ENCODE assay signal across 8 mouse cellular contexts in genomic region chr2:146855599-146856039, GRCm38 (mm10). TPM values are rescaled to one million over a fixed set of nuclear protein-coding genes. Genes with fewer than 3 reads are reported as not detected.
DNase-seq lines count a peak whose midpoint lies in the region; ATAC-seq and TF ChIP-seq lines count a peak whose summit lies in the region.

TSS of gene Kiz (plus strand) at chr2:146855864.

- under 1% methylated on average over 32 of the region's 32 CpGs for WGBS in hindbrain, embryonic 10.5 days
- 2% methylated on average over 29 of the region's 32 CpGs for WGBS in lung, embryonic 16.5 days
- WGBS in thymus, adult 2 months = under 1% methylated on average over 32 of the region's 32 CpGs

- peak; percentile 99 for ATAC-seq in frontal cortex, adult (ENCODE audit: low TSS enrichment)
- peak; percentile 100 for ATAC-seq in lung, embryonic 16.5 days (ENCODE audit: low read depth)

- H3K27ac ChIP-seq in hindbrain, embryonic 10.5 days = peak within 1 kb of the TSS; percentile 93
- H3K27ac ChIP-seq in lung, embryonic 16.5 days (ENCODE audit: low read length) = peak within 1 kb of the TSS; percentile 83
- peak within 1 kb of the TSS; percentile 32; the same call in 1 of the 2 replicates for H3K27ac ChIP-seq in thymus, adult 2 months (ENCODE audit: control insufficient read depth, insufficient read depth, low read length)

- peaks cover 12% of the 10 kb centered on the region; the same call in 1 of the 2 replicates for H3K4me1 ChIP-seq in hindbrain, embryonic 10.5 days (replicated peaks)
- no peaks in the 10 kb centered on the region; the same call in 1 of the 2 replicates for H3K4me1 ChIP-seq in lung, embryonic 16.5 days (replicated peaks; ENCODE audit: control insufficient read depth, insufficient read depth, low read length)
- no peaks in the 10 kb centered on the region for H3K4me1 ChIP-seq in thymus, adult 2 months (replicated peaks; ENCODE audit: control insufficient read depth, insufficient read depth, low read length)

- peaks cover 3% of the 10 kb centered on the region; the same call in 1 of the 2 replicates for H3K27me3 ChIP-seq in hindbrain, embryonic 10.5 days (ENCODE audit: insufficient read depth, poor library complexity, severe bottlenecking)
- H3K27me3 ChIP-seq in lung, embryonic 16.5 days (ENCODE audit: control insufficient read depth, insufficient read depth, low read depth, low read length) = no peaks in the 10 kb centered on the region
- no peaks in the 10 kb centered on the region for H3K27me3 ChIP-seq in thymus, adult 2 months (ENCODE audit: control insufficient read depth, insufficient read depth, low read length)

- peak within 1 kb of the TSS; percentile 65 for H3K4me2 ChIP-seq in lung, embryonic 16.5 days (ENCODE audit: low read depth, low read length)

- peak; percentile 99 for DNase-seq in Muller cell, postnatal 12 days (ENCODE audit: inconsistent ontology term)
- peak; percentile 94 for DNase-seq in cerebellum, adult 9-10 months
- DNase-seq in hindbrain, embryonic 10.5 days (ENCODE audit: low spot score) = peak; percentile 97
- DNase-seq in layer of hippocampus, adult 9-11 months = peak; percentile 92
- peak; percentile 93 for DNase-seq in ovary, adult 18-20 months (ENCODE audit: low spot score)
- DNase-seq in thymus, adult 2 months = peak; percentile 95

- TF ChIP-seq POLR2A in thymus, adult 2 months (IDR thresholded peaks at IDR 0.05; ENCODE audit: control insufficient read depth, extremely low read depth, insufficient read depth, low read length, poor library complexity) = peak; percentile 75

- H3K9me3 ChIP-seq in hindbrain, embryonic 10.5 days = no peaks in the 10 kb centered on the region
- no peaks in the 10 kb centered on the region for H3K9me3 ChIP-seq in lung, embryonic 16.5 days (ENCODE audit: control insufficient read depth, low read length)

- no peak; the same call in 1 of the 2 replicates for TF ChIP-seq CTCF in thymus, adult 2 months (IDR thresholded peaks at IDR 0.05; ENCODE audit: borderline replicate concordance, control insufficient read depth, extremely low read depth, insufficient read depth, low read length, poor library complexity)

- H3K9ac ChIP-seq in lung, embryonic 16.5 days (ENCODE audit: low read length) = peak within 1 kb of the TSS; percentile 90

- no peaks in the 10 kb centered on the region for H3K36me3 ChIP-seq in hindbrain, embryonic 10.5 days
- H3K36me3 ChIP-seq in lung, embryonic 16.5 days (ENCODE audit: control insufficient read depth, insufficient read depth, low read length) = no peaks in the 10 kb centered on the region
- no peaks in the 10 kb centered on the region for H3K36me3 ChIP-seq in thymus, adult 2 months (ENCODE audit: control insufficient read depth, insufficient read depth, low read length)

- peak within 1 kb of the TSS; percentile 89 for H3K4me3 ChIP-seq in hindbrain, embryonic 10.5 days
- H3K4me3 ChIP-seq in lung, embryonic 16.5 days (ENCODE audit: low read length) = peak within 1 kb of the TSS; percentile 87
- peak within 1 kb of the TSS; percentile 95 for H3K4me3 ChIP-seq in thymus, adult 2 months (ENCODE audit: control insufficient read depth, insufficient read depth, low read length)

RNA-seq across cellular contexts. Expression of gene Kiz, which starts in this region (rescaled TPM):
- polyA plus RNA-seq in hindbrain, embryonic 10.5 days (2016; fragmentation: Nextera tagmentation; extraction: Ambion mirVana) = 23.6 and 23.9 TPM in 2 replicates
- polyA plus RNA-seq in lung, embryonic 16.5 days (2015; fragmentation: Nextera tagmentation; extraction: Ambion mirVana) = 38.2 and 39.3 TPM in 2 replicates
- polyA plus RNA-seq in thymus, adult 2 months (2012; rRNA removed) = 3.7 TPM in 2 replicates

Comparison
In these comparisons a context has a peak if more than half of its experiments do, and no peak if none do; other contexts are left out.
1. Peak in every context shown above with its lines: DNase-seq, ATAC-seq, H3K4me3 ChIP-seq and H3K27ac ChIP-seq.
2. H3K27ac ChIP-seq: peak in every context shown above with its lines; median percentile 93 in hindbrain, embryonic 10.5 days; 83 in lung, embryonic 16.5 days; 32 in thymus, adult 2 months.